Mouse (Mus musculus) brain, embryonic 14.5 days (tissue): ENCODE results near the gene 0610010K14Rik. TPM values are rescaled to one million over a fixed set of nuclear protein-coding genes. Genes with fewer than 3 reads are reported as not detected.

Source experiments
- DNase-seq: peaks from one replicate; pipeline ENCODE4 v3.0.0-alpha.2; 2011; ENCODE audit warnings: low read depth
- CTCF ChIP-seq: fragments of 200-500 bp; IDR thresholded peaks from 2 replicates; pipeline ENCODE4 v1.5.1; 2012; ENCODE audit warnings: inconsistent platforms, mild to moderate bottlenecking, moderate library complexity, borderline replicate concordance; ENCODE audit not compliant: insufficient read depth, insufficient read length; ENCODE audit errors: extremely low read depth
- POLR2A ChIP-seq: fragments of 200-500 bp; IDR thresholded peaks from 2 replicates; pipeline ENCODE4 v1.6.1; 2012; ENCODE audit warnings: mild to moderate bottlenecking, inconsistent platforms, borderline replicate concordance; ENCODE audit not compliant: poor library complexity, insufficient read depth, insufficient read length, severe bottlenecking; ENCODE audit errors: extremely low read depth
- polyA plus RNA-seq: library from polyadenylated mRNA; depleted of rRNA; stranded (reverse); fragments of >200 nt; gene quantifications from 2 replicates; pipeline ENCODE4 v1.2.3, GENCODE M21; 2012

Gene 0610010K14Rik
- polyA plus RNA-seq, 1 experiment: 153 TPM

DNA sequence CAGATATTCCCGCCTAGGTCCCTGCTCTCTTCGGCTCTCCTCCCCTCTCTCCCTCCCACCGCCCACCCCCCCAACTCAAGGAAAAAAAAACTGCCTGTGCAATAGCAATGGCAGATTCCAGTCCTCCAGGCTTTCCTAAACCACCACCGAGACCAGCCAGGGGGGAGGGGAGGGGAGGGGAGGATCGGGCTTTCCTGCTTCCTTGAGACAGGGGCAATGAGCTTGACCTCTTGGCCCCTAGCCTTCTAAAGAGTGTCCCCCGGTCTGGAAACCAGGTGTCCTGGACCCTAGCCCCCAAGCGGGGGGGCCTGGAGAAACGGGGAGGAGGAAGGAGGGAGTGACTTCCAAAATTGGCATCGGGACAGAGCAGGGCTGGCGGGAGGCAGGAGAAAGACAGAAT is 5.2 kb downstream of the 0610010K14Rik start:
- TF ChIP-seq POLR2A (no peak), CTCF (no peak)
- peak; percentile 63 for DNase-seq

DNA sequence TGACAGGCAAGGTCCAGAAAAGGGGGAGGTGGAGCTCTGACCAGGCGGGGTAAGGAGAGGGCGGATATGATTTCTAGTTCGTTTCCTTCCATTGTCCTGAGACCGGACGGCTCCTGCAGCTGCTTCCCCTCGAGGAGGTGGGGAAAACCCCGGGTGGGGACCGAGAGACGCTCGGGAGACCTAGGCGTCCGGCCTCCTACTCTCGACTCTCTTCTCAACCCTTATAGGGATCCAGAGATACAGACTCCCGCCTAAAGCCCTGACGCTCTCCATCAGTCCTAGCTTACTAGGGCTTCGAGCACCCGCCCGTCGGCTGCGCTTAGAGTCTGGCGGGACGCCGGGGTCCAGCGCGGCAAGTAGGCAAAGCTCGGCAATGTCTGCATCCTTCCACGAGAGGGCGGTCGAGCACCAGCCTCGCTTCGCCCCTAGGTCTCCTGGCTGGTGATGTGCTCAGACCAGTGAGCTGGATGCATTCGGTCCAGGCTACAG is 7.4 kb downstream of the 0610010K14Rik start:
- DNase-seq: peak; percentile 84
- TF ChIP-seq CTCF: peak; percentile 98
- TF ChIP-seq POLR2A: no peak

DNA sequence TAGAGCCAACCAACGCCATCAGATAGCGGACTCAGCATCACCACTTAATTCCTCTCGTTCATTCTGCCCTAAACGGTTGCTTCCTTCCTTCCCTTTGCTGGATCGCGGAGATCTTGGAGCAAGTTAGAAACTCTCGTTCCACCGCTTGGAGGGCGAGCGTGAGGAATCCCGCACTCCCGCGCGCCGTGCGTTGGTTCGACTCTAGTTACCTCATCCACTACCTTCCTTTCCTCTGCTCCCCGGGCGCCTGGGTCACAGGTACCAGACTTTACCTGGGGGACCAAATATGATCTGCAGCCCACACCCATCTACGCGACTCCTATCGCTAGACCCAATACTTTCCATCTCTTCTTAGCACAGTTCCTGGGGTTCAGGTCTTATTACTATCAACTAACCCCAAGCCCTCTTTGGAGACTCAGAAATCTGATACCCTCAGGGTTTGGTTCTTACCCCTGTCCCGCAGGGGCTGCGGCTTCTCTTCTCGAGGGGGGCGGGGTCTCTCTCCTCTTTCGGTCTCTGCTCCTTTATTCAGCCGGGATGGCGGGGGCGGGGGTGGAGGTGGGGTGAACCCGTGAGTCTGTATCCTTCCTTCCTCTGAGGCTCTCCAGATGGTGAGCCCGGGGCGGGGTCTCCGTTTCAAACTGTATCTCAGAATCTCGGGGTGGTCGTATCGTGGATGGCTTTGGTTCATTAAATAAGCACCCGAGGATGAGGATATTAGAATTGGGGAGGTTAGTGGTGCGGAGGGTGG is 8.3 kb downstream of the 0610010K14Rik start, which contains the start of gene Bcl6b:
Gene Bcl6b (minus strand): TSS at position 539 of the 751 bp plus-strand sequence.
- no peak for DNase-seq
- TF ChIP-seq POLR2A: no peak
- TF ChIP-seq CTCF: no peak

DNA sequence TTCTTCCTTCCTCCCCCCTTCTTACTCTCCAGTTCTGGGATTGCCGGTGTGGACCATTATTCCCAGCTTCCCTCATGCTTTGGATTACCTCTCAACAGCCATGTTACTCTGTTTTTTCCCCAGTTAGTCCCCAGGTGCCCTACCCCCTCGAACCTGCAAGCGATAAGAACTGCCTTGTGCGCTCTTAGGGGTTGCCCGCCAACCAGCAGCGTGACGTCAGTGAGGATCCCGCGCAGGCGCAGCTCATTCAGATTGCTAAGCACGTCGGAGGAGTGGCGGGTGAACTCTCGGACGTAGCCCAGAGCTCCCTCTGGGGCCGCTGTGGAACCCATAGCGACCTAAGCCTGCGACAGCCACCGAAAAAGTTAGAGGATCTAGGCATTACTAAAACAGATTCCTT is 8.9 kb downstream of the 0610010K14Rik start:
- DNase-seq: peak; percentile 91
- TF ChIP-seq POLR2A: no peak
- TF ChIP-seq CTCF: no peak

DNA sequence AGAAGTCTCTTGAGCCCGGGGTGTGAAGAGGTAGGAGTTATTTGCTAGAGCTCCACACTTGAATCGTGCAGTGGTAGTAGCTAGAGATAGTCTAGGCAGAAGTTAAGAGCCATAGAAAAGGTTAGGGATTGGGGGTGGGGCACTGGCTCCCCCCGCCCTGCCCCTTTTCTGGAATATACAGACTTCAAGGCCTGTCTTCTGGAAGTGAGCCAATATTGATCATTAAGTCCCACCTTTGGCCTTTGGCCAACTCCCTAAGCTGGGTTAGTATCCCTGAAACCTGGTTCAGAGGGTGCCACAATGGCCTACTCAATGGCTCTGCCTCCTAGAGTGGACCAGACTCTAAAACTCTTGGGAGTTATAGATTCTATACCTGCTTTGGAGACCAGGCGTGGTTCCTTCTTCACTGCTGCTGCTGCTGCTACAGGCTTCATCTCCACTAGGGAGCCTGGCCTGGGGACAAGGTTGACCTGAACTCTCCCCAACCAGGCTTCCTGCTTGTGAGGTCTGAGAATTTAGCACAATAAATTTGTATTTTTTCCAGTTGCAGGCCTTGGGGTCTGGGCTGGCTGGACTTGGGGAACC is 10.0 kb downstream of the 0610010K14Rik start:
- DNase-seq: no peak
- TF ChIP-seq CTCF: no peak
- TF ChIP-seq POLR2A: no peak

DNA sequence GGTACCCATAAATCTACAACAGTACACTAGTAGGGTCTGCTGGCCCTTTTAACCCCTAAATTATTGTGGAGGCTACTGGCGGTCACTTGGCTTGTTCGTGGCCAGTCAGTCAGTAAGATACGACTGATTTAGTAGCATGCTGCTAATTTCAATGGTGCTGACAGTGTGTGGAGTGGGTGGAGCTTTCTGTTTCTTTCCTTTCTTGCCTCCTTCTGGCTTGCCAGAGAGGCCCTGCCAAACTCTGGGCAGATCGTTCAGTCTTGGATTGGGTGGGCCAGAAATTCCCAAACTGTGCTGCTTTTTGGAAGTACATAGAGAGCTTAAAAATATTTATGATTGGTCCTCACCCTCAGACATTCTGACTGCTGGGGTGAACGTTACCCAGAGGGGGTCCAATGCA is 10.6 kb downstream of the 0610010K14Rik start:
- TF ChIP-seq POLR2A (no peak), CTCF (no peak)
- DNase-seq: peak; percentile 63

DNA sequence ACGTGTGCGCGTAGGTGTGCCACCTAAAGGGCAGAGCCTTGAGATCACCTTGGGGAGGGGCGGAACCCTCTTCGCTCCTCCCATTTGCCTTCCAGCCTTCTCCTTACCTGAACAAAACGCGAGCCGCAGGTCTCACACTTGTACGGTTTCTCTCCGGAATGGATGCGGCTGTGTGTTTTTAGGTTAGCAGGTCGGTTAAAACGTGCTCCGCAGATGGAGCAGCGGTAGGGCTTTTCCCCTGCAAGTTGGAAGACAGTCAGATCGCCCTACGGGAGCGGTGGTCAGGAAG is 11.2 kb downstream of the 0610010K14Rik start:
- DNase-seq: no peak
- TF ChIP-seq CTCF (no peak), POLR2A (no peak)

DNA sequence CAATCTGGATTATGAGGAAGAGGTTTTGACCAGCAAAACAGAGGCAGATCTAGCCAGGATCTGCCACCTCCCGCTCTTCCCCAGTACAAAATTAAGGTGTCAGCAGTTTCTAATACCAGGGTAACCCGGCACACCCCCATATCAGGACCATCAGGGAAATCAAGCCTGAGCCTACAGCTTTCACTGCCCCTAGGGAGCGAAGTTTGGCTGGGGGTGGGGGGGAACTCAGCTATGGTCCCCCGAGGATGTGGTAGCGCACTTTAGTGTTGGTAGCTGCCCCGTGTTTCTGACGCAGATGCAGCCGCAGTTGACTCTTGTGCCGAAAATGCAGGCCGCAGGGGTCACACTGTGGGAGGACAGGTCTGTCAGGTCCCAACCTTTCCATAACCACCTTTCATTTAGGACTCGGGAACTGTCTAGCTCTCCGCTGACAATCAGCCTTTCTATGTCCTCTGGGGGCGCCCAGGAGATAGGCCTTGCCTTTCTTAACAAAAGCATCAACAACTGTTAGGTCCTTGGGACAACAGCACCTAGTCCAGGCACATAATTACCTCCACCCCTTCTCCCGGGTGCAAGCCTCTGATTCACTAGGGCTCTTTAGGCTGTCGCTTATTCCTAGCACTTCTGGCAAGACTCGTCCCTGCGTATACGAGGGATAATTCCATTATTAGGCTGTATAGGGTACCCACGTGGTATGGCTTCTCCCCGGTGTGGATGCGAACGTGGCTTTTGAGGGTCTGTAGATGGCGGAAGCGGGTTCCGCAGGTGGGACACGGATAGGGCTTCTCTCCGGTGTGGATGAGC is 11.7 kb downstream of the 0610010K14Rik start:
- TF ChIP-seq CTCF (no peak), POLR2A (no peak)
- DNase-seq: no peak

DNA sequence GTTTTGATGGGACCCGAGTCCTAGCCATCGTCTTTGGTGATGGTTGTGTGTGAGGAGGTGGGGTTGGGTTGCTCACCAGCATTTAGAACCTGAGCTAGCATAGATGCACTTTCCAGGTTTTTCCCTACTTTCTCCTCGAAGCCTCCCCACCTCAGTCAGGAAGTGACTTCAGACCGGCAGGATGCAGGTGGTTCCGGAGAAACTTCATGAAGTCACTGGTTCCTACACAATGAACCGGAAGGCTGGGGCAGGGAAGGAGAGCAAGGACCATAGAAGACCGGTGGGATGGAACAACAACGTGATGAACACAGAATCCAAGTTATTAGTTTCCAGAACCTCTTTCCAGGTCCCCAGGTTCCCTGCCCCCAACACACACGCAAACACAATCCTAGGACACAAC is 14.0 kb downstream of the 0610010K14Rik start:
- DNase-seq: no peak
- TF ChIP-seq CTCF (no peak), POLR2A (no peak)

DNA sequence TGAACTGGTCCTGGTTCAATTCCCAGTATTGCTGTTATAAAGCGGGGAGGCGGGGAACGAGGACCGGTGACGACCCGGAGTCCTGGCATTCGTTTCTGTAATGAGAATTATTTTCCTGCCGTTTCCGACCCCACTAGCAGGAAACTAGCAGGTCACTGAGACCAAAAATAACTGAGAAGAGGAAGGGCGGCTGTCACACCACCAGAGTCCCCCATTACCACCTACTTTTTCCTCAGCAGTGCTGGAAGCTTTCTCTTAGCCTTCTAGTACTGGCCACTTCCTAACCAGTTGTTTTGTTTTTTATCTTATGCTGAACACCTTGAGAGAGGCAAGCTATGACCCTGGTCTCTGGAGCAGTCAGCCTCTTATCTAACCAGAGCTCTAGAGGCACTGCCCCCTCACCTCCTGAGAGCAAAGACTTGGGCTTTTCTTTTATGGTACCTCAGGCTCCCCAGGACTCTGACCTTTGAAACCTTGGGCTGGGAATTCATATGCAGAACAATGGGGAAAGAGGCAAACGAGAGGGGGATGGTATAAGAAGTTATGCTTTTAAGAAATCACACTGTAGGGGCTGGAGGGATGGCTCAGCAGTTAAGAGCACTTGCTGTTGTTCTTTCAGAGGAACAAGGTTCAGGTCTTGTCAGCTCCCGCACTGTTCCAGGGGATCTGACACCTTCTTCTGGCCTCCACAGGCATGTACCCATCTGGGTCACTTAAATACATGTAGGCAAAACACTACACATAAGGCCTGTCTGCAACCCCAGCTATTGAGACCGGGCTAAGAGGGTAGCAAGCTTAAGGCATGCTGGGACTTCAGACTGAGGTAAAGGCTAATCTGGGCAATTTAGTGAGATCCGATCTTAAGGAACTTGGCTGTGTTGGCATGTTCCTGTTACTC is 15.9 kb downstream of the 0610010K14Rik start:
- no peak for TF ChIP-seq POLR2A
- no peak for TF ChIP-seq CTCF
- no peak for DNase-seq

DNA sequence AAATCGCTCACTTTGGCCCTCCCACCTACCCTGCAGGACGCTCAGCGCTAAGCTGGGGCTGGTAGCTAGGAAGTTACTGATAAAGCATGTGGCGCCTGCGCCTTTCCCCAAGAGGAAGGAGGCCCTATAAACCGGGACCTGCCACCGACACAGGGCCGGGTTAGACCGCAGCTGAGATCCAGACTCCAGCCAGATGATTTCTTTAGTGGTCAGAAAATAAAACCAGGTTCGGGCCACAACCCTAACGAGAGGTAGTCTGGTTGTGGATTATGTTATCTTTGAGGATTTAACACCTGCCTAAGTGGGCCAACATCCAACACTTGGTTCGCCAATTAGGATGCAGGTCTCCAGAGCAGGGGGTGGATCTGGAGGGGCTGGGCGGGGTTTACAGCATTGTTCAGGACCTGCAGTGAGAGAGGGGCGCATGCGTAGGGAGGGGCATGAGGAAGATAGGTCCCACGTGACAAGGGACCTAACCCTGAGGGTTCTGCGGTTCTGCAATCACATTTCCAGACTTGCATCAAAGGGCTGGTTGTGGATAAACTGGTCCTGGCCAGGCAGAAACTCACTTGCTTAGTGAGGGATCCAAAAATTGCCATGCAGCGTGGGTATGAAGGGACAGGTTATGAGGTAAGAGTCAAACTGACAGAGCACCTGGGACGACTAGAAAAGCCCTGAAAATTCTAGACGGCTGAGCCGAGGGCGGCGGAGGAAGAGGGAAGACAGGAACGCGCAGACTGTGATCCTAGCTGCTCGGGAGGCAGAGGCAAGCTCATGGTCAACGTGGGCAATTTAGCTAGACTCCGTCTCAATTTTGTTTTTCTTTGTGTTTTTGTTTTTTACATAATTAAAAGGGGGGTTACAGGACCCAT is 16.7 kb downstream of the 0610010K14Rik start, which contains the start of gene Slc16a13:
Gene Slc16a13 (minus strand): TSS at position 334 of the 872 bp plus-strand sequence.
- no peak for TF ChIP-seq CTCF
- TF ChIP-seq POLR2A: peak; percentile 68; the same call in 1 of the 2 replicates
- peak; percentile 100 for DNase-seq
